Mouse (Mus musculus): ENCODE measurements around the gene Slc15a5.

Slc15a5 gene

DNA sequence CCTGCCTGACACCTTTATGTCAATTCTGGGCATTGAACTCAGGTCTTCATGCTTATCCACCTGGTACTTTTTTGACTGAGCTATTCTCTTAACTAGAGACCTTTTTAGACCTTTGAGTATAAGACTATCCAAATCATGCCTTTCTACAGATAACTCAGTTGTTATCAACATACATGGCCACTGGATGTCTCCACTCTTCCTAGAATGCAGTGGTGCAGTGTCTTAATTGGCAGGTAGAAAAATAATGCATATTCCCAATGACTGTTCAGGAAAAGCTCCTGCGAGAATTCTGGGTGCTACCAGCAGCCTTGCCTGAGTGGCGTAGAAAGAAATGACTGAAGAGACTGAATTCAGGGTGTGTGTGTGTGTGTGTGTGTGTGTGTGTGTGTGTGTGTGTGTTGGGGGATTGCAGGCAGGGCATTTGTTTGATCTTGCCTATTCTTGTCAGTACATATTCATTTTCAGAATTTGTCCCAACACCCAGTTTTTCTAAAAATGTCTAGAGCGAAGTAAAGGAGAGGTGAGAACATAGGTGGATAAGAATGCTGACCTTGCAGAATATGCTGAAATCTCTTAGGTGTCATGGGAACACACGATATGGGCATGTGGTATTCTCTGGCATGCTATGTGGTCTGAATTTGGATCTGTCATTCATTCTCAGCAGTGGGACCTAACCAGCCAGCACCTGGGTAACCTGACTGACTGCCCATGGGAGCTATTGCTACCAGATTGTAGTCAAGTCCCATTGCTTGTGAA is 119.5 kb downstream of the Slc15a5 start:
- DNase-seq (ENCODE audit: low spot score): no peak

DNA sequence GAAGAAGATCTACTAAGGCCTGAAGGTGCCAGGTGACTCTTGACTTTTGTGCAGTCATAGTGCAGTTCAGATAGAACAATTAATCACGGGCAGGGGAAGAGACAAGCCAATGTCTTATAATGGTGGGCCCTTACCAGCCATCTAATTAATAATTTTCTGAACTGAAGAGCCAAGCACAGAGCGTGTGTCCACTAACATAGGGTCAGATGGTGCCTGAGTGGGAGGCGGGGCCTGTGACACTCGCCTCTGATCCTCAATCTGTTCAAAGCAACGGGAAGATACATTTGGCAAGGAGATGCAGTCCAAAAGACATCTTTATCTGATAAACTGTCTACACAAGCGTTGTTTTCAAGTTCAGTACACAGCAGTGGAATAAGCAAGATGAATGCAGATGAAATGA is 122.1 kb downstream of the Slc15a5 start:
- DNase-seq (ENCODE audit: low spot score): no peak

DNA sequence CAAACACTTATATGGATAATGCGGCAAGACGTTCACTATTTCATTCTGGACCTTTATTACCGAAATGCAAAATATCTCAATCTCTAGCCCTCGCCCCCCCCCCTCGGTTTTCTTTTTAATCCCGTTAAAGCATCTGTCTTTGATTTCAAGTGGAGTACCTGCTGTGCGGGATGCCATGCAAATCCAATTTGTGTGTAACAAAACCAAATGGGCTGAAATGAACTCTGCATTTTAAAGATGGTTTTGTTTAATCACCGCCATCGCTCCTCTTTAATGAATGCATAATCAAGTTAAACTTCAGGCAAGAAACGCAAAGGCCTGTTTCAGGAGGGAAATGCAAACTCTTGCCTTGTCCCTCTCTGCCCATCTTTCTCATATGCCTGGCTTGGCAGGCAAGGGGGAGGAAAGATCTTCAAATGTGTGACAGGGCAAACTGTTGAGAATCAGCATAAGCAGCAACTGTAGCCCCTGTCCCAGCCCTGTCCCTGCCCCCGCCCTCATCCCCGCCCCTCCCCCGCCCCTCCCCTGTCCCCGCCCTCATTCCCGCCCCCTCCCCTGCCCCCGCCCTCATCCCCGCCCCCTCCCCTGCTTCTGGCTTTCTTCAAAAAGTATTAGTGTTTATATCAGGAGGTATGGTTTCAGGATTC is 122.8 kb downstream of the Slc15a5 start:
- DNase-seq (ENCODE audit: low spot score): peak; percentile 30

DNA sequence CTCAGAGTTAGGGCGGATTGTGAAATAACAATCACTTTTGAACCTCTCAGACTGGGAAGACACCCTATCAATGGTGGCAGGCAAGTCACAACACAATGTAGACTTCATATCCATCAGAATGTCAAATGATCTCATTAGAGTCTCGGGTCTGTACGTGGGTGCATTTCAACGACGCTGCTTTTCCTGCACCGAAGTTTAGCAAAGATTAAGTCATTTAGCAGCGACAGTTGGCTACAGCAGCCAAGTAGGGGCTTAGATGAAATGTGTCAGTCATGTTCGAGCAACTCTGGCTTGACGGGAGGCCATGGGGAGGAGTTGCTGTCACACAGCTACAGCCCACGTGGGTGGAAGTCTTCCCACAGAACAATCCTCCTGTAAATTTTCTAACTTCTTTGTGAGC is 133.2 kb downstream of the Slc15a5 start:
- DNase-seq (ENCODE audit: low spot score): no peak

DNA sequence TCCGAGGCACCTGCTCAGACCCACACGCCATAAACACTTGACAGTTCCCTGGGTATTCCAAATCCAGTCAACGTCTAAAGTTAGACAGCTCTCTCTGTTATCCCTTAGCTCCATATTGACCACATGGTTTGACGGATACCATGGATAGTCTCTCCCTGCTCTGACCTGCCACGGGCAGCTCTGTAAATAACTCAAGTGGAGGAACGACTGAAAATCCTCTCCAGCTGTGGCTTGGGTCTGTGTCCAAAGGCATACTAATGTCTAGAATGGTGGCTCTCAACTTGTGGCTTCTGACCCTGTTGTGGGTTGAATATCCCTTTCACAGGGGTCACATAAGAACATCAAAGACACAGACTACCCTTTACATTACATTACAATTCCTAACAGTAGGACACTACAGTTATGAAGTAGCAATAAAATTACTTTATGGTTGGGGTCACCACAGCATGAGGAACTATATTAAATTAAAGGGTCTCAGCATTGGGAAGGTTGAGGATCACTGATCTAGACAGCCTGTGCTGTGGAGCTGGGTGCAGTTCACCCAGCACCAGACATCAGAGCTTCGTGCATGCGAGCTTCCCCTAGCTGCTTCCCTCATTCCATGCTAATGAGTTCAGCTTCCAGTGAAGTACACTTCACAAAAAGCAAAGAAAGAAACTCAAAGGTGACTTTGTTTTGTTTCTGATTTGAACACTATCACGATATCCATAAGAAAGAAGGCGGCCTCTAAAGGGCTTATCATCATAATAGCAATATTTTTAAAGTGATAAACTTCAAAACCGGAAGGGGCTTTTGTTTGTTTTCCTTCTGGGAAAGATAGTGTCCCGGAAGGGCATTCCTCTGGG is 139.1 kb downstream of the Slc15a5 start:
- no peak for DNase-seq (ENCODE audit: low spot score)

DNA sequence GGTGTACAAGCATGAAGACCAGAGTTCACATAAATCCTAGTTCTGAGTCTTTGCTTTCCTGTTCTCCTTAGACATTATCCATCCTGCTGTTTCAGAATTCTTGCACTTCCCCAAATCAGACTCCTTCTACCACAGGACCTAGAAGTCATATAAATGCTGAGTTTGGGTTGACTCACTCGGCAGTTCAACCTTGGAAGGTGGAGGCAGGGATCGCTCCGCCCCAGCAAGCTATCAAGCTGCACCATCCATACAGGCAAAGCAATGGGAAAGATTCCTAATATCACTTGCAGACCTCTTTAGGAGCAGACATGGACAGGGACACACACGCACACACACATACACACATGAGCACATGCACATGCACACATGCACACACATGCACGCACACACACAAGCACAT is 142.2 kb downstream of the Slc15a5 start:
- DNase-seq (ENCODE audit: low spot score): no peak

DNA sequence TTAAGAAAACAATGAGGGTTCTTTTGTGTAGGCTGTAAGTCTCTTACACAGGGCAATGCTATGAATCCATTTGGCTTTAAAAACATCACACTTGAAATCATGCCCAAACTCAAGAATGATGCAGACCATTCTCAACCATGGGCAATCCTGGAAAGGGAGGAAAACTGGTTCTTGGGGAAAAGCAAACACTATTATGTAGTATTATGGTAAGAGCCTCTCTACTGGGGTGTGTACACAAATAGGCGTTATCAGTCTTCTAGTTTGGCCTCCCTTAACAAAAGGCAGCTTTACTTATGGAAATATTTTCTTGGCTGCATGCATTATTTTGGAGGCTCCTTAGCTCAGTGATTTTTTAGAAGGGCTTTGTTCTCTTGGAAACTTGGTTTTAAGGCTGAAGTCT is 143.4 kb downstream of the Slc15a5 start:
- DNase-seq (ENCODE audit: low spot score): no peak

DNA sequence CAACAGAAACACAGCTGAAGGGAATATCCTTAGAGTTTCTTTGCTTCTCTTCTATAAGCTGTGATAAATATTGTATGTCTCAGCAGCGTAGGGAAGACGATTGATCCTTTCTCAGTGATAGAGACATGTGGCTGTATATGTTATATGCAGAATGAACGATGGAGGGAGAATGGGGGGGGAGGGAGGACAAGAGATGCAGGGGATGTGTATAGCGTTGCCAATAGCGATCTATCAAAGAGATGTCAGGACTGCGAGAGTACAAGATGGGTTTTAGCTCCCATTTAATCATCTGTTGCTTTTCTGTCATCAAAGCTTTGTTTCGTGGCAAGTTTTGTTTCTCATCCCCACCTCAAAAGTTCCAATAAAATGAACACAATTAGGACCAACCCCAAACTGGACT is 143.9 kb downstream of the Slc15a5 start:
- DNase-seq (ENCODE audit: low spot score): no peak

DNA sequence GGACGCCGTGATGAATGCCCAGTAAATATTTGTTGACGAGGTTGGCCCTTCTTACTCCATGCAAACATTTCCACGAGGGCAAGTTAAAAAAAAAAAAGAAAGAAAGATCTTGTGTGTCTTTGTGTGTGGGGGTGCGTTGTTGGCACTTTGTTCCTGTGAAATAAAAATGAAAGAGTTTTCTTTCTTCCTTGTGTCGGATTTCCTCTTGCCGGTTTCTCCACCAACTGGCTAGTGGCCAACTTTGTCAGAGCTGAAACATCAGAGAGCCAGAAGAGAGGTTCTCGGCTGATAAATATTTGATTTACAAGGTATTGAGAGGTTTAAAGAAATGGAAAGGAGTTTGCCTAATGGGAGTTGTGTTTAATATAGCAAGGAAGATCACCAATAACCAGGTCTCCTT is 144.4 kb downstream of the Slc15a5 start:
- no peak for DNase-seq (ENCODE audit: low spot score)

DNA sequence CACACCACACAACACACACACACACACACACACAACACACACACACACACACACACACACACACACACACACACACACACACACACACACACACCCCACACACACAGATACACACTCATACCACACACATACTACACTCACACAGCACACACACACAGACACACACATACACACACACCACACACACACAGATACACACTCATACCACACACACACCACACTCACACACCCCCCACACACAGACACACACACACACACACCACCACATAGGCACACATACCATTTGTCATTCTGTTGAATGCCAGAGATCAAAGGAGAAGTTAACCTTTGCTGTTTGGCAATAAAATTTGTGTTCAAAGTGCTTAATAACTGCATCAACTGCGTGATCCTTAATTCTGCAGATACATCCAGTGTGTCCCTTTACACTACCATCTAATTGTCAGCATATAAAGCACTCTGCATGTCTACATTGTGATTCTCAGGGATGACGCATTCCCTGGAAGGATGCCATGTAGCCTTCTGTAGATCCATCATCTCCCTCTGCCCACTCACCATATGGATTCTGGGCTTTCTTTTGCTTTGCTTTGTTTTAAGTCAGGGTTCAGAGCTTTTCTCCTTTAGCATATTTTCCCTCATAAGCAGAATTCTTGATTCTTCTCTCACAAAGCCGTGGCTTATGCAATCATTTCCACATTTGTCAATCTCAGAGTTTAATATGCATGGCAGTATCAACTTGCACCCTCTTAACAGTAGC is 145.0 kb downstream of the Slc15a5 start:
- DNase-seq (ENCODE audit: low spot score): no peak

Measured in embryo, embryonic 10.5 days (tissue).